Mouse (Mus musculus): ENCODE data around the gene Msrb3.
"Not testable (repeated sequence)": the region's sequence is repeated elsewhere in the genome, so short reads cannot be mapped to it uniquely, and the experiment has no call there.

Msrb3 gene

GRCm38 (mm10) chr10:120751295-120751722, 147.6 kb downstream of the Msrb3 start:
- DNase-seq (ENCODE audit: low spot score in 2 of 2) = no peak

GRCm38 (mm10) chr10:120749556-120749955, 149.3 kb downstream of the Msrb3 start:
- not testable (repeated sequence) for DNase-seq (ENCODE audit: low spot score in 2 of 2)

GRCm38 (mm10) chr10:120748156-120748555, 150.7 kb downstream of the Msrb3 start:
- no peak for DNase-seq (ENCODE audit: low spot score in 2 of 2)

- no peak for DNase-seq (ENCODE audit: low spot score in 2 of 2)
Measured at GRCm38 (mm10) chr10:120745138-120745856, 153.6 kb downstream of the Msrb3 start.

- DNase-seq (ENCODE audit: low spot score in 2 of 2) = no peak
Measured at GRCm38 (mm10) chr10:120744441-120745137, 154.3 kb downstream of the Msrb3 start.

GRCm38 (mm10) chr10:120736508-120737069, 162.3 kb downstream of the Msrb3 start:
- no peak for DNase-seq (ENCODE audit: low spot score in 2 of 2)

- no peak for DNase-seq (ENCODE audit: low spot score in 2 of 2)
Measured at GRCm38 (mm10) chr10:120735722-120736507, 163.0 kb downstream of the Msrb3 start.

- no peak for DNase-seq (ENCODE audit: low spot score in 2 of 2)
Measured at GRCm38 (mm10) chr10:120734364-120734763, 164.5 kb downstream of the Msrb3 start.

Measured in natural killer cell, adult 2 months (primary cell).